Mouse (Mus musculus): ENCODE results near the gene Ogfod3. TPM values are rescaled to one million over a fixed set of nuclear protein-coding genes. Genes with fewer than 3 reads are reported as not detected.

Gene Ogfod3
- total RNA-seq, 2 experiments from 2014 or later = 13.2 to 13.5 TPM

DNA sequence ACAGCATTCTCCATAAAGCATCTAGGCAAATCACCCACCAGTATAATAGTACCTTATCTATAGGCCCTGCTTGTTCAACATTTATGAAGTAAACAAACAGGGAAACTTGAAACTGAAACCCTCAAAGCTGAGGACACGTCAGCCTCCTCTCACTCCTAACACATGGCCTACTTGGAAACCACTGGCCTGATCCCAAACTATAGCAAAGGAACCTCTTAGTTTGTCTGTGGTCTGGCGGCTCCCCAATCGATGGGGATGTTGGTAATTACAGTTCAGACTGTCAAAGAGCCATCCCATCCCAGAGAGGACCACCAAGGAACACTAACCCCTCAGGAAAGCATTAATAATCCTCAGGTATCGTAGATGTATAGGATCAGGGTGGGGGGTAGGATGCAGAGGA, 4.7 kb downstream of the Ogfod3 start:
- DNase-seq = no peak

DNA sequence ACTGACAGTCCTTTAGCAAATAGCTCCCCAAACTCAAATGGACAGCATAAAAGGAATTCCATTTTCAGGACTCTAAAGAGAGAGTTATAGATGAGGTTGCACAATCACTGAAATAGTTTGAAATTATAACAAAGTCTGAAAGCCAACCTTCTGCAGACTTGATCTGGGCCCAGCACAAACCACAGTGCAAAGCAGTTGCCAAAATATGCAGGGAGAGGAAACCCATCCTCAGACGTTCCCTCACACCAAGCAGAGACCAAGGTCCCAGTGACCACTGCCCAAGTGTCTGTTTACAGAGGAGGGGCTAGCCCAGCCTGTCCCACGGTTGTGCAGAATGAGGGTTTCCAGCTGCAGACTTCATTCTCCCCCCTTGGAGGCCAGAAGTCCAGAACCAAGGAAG, 5.9 kb downstream of the Ogfod3 start:
- no peak for DNase-seq

DNA sequence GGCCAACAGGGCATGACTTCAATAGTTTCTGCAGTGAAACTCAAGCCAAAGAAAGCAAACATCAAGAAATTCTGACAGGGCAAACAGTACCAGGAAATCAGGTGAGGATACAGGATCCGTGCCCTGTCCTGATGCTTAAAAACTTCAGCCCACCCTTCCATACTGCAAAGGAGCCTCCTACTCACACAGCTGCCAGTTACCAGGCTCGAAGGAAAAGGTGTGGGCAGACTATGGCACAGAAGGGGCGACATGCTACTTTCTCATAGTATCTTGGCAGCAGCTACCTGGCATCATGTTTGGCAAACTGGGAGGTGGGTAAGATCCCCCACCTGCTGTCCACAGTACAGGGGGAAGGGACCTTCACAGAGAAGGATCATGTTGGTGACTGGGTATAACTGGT, 11.1 kb downstream of the Ogfod3 start:
- DNase-seq = no peak

DNA sequence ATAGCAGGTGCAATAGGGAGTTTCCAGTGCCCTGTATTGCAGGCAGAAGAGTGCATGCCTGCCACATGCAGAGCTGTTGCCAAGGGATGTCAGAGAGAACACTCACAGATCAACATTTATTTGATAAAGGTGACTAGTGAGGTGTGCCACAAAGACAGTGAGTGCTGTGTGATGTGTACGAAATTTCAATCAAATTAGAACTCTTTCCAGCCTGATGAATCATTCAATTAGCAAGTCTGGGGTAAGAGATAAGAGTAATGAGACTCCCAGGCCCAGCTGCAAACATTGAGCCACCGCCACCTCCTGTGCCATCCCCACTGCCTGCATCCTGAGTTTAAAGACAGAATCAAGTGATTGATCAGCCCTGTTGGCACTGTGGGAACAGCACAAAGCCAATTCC, 11.8 kb downstream of the Ogfod3 start:
- no peak for DNase-seq

DNA sequence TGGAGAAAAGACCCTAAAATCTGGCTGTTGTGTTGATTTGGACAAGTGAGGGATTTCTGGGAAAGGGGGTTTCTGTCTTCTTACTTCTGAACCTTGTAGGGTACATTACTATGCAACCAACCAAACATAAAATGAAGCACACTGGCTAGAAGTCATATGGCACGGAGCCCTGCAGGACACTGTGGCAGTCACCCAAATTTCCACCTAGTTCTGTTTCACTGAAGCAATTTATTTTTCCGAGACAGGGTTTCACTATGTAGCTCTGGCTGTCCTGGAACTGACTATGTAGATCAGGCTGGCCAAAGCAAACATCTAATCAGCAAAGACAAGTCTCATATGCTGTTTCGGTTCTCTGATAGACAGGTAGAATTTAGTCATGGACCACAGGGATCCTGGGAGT, 14.8 kb downstream of the Ogfod3 start:
- no peak for DNase-seq

DNA sequence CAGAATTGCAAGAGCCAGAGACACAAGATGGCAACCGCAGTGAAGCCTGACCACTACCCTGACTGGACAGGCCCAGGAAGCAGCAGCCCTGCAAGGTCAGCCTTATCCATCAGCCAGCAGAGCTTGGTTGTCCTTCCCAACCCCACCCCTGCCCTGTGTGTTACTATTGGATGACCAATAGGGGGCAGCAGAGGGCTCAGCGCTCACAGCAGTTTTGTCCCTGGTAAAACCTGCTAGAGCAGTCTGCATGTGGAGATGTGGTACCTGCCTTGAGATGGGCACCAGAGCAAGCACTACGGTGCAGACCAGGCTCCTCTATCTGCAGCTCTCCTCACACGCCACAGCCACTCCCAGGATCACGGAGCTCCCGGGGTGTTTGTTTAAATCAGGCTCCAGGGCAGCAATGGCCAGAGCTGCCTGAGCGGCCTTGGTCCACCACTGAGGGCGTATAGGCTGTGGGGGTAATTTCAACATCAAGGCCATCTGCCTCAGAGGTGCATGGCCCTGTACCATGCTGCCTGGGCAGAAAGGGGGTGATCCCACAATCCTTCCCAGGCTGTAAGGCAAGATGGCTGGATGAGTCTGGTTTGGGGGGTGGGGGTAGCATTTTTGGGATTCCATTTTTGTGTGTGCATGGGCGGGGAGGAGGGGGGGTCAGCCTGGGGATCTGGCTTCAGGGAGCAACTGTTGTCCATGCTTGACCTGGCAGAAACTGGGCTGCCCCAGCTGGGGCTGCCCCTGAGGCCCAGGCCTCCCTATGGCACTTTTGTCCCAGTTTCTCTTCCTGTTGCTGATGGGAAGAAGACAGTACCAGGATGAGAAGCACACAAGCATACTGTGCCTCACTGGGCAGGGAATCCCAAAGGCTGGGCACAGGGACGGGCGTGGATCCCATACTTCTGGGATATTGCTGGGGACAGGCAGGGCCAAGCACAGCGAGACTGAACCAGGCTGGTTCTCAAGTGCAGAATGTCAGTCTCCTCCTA, 27.9 kb downstream of the Ogfod3 start:
- peak; percentile 61 for DNase-seq

DNA sequence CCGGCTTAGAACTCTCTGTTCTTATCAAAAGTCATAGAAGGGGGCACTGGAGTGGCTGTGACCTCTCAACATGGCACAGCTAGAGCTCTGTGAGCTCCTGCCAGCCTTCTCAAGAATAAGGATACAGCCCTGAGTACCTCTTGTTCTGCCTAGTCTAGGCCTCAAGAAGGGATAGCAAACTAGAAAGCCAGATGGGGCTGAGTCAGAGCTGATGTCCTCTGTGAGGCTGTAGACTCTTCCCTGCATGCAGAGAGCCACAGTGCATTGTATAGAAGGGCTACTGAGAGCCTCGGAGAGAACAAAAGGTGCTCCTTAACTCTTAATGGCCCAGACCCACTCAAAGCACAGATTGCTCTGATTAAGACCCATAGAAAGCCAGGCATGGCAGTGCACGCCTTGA, 30.3 kb downstream of the Ogfod3 start:
- DNase-seq = no peak

DNA sequence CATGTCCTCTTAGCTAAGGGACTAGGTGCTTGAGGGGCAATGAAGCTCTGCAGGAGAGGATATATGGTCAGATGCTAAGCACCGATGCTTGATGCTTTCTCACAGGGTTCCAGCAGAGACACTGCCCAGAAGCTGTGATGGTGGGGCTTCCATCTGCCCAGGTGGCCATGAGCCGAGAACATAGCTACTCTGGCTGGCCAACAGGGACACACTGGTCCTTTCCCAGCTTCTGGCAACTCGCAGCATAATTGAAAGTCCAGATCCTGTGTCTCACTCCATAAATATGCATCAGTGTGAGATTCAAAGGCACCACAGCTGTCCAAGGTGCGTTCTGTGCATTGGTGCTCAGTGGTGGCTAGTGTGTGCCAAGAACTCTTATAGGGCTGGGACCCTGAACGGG, 31.3 kb downstream of the Ogfod3 start:
- DNase-seq = no peak

DNA sequence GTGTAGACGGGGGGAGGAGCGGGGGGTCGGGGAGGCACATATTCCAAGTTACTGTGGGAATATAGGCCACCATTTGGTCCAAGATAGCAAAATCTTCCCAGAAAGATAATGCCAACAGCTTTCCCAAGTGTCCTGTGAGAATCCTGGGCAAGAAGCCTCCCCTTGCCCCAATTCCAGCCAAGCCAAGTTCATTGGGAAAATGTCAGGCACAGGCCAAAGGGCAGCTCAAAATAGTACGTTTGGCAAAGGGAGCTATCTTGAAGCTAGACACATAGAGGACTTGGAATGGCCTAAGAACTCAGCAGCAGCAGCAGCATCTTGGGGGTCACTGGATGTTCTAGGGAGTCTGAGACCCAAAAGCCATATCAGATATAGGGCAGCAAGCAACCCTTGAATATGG, 40.8 kb downstream of the Ogfod3 start:
- no peak for DNase-seq

DNA sequence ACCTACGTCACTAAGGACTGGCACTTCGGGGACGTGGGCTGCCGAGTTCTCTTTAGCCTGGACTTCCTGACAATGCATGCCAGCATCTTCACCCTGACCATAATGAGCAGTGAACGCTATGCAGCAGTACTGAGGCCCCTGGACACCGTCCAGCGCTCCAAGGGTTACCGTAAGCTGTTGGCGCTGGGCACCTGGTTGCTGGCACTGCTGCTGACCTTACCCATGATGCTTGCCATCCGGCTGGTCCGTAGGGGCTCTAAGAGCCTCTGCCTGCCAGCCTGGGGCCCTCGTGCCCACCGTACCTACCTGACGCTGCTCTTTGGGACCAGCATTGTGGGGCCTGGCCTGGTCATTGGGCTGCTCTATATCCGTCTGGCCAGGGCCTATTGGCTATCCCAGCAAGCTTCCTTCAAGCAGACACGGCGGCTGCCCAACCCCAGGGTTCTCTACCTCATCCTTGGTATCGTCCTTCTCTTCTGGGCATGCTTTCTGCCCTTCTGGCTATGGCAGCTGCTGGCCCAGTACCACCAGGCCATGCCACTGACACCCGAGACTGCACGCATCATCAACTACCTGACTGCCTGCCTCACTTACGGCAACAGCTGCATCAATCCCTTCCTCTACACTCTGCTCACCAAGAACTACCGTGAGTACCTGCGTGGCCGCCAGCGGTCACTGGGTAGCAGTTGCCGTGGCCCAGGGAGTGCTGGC, 43.7 kb downstream of the Ogfod3 start:
- DNase-seq = peak; percentile 39

DNA sequence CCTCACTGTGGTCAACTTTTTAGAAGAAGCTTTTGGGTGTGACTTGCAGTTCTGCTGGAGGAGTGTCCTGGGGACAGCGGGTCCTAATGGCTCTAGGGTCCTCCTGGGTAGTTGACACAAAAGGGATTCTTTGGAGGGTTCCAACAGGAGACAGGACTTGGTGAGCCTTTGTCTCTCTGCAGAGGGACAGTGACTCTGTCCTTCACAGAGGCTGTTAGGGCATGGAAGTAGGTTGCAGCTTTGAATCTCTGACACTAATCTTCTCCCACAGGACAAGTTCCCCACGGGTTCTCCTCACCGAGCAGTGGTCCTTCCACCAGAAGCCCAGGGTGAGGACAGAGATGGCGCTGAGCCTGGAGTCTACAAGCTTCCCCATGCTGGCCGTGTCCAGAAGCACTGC, 44.5 kb downstream of the Ogfod3 start, which contains the start of gene Uts2r:
Gene Uts2r (plus strand): TSS at position 301 of the 400 bp plus-strand sequence.
- DNase-seq = no peak

DNA sequence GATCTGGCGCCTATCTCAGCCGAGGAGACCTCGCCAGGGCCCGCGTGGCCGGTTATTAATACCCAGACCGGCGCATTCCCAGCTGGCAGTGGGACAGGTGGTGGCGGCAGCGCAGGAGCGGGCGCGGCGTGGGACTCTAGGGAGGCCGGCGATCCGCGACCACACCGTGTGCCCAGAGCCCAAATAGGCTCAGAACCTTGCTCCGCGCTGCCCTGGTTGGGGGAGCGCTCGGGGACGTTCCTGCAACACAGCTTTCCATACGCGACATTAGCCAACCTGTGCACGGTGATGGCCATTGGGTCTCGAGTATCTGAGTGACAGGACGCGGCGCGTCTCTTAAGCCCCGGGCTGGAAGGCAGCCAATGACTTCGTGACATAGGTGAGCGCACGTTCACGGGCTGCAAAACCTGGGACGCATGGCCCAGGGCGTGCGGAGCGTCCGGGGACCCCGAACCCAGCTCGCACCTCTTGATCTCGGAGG, 48.1 kb downstream of the Ogfod3 start:
- peak; percentile 83 for DNase-seq

DNA sequence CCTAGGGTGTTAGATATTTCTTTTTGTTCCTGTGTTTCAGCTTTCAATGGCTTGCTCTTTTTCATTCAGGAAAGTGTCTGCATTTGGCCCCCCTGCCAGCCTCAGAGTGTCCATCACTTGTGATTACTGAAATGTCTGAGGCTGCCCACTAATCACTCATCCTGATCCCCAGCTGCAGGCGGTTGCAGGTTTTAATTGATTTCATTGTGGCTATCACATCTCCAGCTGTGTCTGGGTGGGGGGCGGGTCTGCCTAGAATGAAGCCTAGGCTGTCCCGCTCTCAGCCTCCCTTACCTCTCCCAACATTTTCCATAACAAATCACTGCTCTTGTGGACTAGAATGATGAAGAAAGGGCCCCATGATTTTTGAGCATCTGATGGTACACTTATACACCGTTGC, 50.3 kb downstream of the Ogfod3 start:
- no peak for DNase-seq

DNA sequence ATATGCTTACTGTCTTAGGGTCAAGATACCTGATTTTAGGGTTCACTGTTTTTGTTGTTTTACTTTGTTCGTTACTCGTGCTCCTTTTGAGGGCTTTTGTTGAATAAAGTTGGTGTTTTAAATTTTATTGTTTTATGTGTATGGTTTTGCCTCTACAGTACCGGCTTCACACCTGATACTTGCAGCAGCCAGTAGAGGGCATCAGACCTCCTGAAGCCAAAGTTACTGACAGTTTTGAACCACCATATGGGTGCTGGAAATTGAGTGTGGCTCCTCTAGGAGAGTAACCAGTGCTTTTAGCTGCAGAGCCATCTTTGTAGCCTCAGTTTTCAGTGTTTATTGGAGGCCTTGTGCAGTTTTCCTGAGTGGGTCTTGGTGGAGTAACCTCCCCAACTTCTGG, 56.3 kb downstream of the Ogfod3 start:
- no peak for DNase-seq

DNA sequence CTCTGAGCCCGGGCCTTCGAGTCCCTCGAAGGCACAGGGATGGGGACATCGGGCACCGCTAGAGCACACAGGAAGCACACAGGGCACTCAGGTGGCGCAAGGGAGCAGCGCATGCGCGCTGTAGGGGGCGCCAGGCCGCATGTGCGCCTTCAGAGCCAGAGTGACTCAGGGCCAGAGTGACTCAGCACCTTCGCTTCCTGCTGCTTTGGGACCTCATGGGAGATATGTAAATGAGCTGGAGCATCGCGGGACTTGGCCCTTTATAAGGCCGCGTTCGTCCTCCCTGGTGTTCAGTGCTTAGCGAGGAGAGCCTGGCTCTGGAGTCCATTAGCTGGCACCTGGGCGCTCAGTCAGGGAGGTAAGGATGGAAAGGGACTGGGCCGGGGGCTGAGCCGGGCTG, 58.6 kb downstream of the Ogfod3 start, which contains the start of gene Tex19.1:
Gene Tex19.1 (plus strand): TSS at position 279 of the 400 bp plus-strand sequence.
- DNase-seq = no peak

DNA sequence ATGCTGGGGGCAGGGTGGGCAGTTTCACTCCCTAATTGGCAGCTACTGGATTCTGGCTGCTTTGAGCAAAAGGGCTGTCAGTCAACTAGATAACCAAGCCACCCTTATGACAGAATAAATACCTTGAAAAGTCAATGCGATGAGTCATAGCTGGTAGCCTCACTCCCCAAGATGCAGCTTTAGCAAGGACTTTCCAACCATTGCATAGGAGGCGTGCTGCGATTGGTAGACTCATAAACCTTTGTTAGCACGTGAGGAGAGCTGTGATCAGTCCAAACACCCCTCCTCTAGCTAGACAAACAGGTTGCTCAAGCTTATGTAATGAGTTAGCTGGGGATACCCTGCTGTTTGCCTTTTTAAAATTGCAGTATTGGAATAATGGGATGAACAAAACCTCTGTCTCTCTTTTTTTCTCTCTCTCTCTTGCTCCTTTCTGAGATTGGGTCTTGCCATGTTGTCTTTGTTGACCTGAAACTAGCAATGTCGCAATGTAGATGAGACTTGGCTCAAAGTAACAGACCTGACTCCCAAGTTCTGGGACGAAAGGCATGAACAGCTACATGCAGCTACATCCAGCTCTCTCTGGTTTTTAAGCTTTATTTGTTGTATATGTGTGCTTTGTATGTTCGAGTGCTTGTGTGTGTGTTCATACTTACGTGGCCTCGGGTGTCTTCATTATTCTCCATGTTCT, 61.0 kb downstream of the Ogfod3 start:
- no peak for DNase-seq

DNA sequence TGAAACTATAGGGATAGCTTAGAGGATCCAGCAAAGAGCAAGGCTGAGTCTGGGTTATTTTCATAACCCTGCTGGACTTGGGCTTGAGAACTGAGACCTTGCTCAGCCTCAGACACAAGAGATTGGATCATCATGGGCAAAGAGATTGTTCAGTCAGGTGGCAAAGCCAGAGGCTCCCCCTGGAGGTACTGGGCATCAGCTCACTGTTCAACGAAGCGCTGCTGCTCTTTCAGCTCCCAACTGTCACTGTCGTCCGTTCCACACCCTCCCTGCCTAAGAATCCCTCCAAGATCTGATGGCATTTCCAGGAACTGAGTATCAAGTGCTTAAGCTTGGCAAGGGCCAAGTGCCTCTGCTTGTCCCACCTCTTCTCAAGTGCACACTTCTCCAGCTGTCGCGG, 65.8 kb downstream of the Ogfod3 start:
- DNase-seq = no peak

DNA sequence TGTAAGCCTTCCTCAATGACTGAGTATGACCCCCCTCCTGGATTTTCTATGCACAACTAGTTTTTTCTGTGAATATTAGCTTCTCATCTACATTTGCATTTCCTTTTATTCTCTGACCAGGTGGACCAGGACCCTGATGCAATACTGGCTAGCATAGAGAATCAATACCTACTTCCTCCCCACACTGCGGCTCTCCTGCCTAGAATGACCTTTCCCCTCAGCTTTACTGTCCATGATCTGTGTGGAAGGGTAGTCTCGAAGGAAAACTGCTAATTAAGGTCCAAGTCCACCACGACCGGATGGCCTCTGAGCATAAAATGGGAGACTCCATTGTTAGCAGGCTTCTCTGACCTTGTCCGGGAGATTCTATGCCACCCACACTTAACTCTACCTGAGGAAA, 66.8 kb downstream of the Ogfod3 start:
- DNase-seq = no peak

DNA sequence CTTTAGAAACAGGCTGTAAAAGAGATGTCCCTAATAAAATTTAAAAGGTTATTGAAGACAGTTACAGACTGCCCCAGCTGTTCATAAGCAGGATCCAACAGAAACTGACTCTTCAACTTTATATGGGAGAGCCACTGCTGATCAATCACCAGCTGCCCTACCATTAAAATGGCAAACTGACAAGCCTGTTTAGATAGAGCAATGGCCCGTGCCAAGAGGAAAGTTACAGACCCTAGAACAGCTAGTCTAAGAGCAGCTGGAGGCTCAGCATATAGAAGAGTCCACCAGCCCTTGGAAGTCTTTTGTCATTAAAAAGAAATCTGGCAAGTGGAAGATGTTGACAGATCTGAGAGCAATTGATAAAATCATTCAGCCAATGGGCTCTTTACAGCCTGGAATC, 69.9 kb downstream of the Ogfod3 start:
- no peak for DNase-seq

DNA sequence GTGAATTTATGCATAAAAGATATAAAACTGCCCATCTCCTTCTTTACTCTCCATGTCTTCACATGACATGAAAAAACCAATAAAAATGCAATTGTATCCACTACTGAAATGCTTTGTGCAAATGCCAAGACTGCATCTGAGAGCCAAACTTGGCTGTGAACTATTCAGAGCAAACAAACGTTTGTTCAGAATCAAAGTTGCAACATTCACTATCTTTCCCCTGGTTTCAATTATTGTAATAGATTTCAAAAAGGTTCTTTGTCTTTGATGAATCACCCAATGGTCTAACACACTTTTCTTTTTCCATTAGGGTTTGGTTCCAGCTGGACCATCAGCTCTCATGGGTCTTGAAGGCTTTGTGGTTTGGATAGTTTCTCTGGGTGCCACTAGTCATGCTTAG, 74.9 kb downstream of the Ogfod3 start:
- no peak for DNase-seq

Measured in gastrocnemius, postnatal 10 days (tissue).